Mouse (Mus musculus) hindbrain, embryonic 10.5 days (tissue): ENCODE results near the gene Erc2. TPM values are rescaled to one million over a fixed set of nuclear protein-coding genes. Genes with fewer than 3 reads are reported as not detected.
A peak's percentile ranks its signal among the peaks of the same experiment; 100 is the strongest.

Source experiments
- DNase-seq: peaks from one replicate; pipeline ENCODE4 v3.0.0-alpha.2; 2017; ENCODE audit warnings: low spot score
- H3K27ac ChIP-seq: fragments of 300-500 bp; sonication (generic); 2 replicates; pipeline ENCODE4 v1.5.1; 2016; ENCODE audit warnings: mild to moderate bottlenecking, moderate library complexity
- H3K27me3 ChIP-seq: fragments of 300-500 bp; sonication (generic); 2 replicates; pipeline ENCODE4 v1.6.1; 2016; ENCODE audit warnings: mild to moderate bottlenecking; ENCODE audit not compliant: poor library complexity, insufficient read depth, severe bottlenecking
- H3K36me3 ChIP-seq: fragments of 300-500 bp; sonication (generic); 2 replicates; pipeline ENCODE4 v1.6.1; 2016; ENCODE audit warnings: mild to moderate bottlenecking, moderate library complexity
- H3K4me1 ChIP-seq: fragments of 300-500 bp; sonication (generic); replicated peaks from 2 replicates; pipeline ENCODE4 v1.6.1; 2016; ENCODE audit warnings: mild to moderate bottlenecking
- H3K4me3 ChIP-seq: fragments of 300-500 bp; sonication (generic); 2 replicates; pipeline ENCODE4 v1.5.1; 2016; ENCODE audit warnings: mild to moderate bottlenecking, moderate library complexity
- H3K9me3 ChIP-seq: fragments of 300-500 bp; sonication (generic); 2 replicates; pipeline ENCODE4 v1.6.1; 2016; ENCODE audit warnings: mild to moderate bottlenecking, moderate library complexity
- WGBS: fragments of 180-500 bp; shearing (Covaris S2); methylation state at CpG from one replicate; pipeline ENCODE4 v1.1.7; 2016; 5-methylcytosine and 5-hydroxymethylcytosine counted together
- polyA plus RNA-seq: library from polyadenylated mRNA; unstranded; fragments of >200 nt; fragmentation: Nextera tagmentation; extraction: Ambion mirVana; gene quantifications from 2 replicates; pipeline ENCODE4 v1.2.1, GENCODE M21; 2016

The Erc2 gene
- polyA plus RNA-seq, 1 experiment from 2014 or later = 15.3 TPM

DNA sequence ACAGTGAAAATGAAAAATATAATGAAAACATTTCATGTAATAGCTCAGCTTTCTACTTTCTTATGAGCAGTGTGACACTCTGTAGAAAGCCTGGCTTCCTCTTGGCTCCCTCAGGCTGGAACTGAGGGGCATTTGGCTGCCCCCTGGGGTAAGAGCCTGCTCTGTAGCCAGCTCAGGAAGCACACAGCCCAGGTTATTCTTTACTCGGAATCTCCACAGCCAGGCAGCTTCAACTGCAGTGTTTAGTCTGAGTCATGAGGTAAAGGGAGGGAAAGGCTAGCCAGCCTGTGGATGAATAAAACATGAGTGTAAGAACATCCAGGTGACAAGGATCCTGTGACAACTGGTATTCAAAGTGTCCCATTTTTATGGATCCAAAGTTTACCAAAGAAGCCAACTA lies 323.0 kb downstream of the Erc2 start:
- Histone ChIP-seq H3K27ac (no peak overlapping the region), H3K9me3 (no peaks in the 10 kb centered on the region), H3K4me1 (peaks cover 11% of the 10 kb centered on the region; the same call in 1 of the 2 replicates), H3K27me3 (no peaks in the 10 kb centered on the region), H3K36me3 (no peaks in the 10 kb centered on the region), H3K4me3 (no peak overlapping the region)
- no peak for DNase-seq
- 49% methylated on average over 1 of the region's 1 CpGs for WGBS

DNA sequence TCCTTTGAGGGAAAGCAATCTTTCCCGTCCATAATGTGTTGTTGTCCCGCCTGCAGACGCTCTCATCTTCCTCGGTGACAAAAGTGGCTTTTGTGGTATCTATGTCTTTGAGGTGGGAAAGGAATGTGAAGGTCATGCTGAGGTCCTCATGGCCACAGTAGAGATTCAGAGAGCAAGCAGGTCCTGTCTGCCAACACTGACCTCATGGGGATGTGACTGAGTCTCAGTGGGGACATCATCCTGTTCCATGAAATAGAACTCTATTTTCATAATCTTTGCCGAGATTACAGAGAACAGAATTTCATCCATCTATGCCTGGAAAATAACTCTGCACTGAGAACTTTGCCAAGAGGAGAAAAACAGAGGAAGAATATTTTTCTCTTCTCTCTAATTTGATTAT lies 324.0 kb downstream of the Erc2 start:
- peaks cover 11% of the 10 kb centered on the region; the same call in 1 of the 2 replicates for H3K4me1 ChIP-seq
- no peak for DNase-seq
- 64% methylated on average over 5 of the region's 5 CpGs for WGBS
- H3K27me3 ChIP-seq = no peaks in the 10 kb centered on the region
- no peaks in the 10 kb centered on the region for H3K36me3 ChIP-seq
- H3K27ac ChIP-seq = no peak overlapping the region
- no peak overlapping the region for H3K4me3 ChIP-seq
- H3K9me3 ChIP-seq = no peaks in the 10 kb centered on the region

DNA sequence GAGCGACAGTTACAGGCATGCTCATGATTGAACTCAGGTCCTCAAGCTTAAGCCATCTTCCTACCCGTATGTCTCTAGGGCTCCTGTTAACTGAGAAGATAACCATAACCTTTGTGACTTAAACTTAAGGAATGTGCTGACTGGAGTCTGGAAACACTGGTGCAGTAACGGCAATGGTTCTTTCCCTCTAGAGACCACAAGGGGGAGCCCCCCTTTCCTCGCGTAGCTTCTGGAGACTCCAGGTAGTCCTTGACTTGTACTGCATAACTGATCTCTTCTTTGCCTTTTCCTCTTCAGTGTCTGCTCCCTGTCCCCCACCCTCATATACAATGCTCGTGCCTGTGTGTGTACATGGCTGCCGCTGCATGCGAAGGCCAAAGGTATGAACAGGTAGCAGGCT lies 326.2 kb downstream of the Erc2 start:
- no peaks in the 10 kb centered on the region for H3K9me3 ChIP-seq
- WGBS = 71% methylated on average over 8 of the region's 8 CpGs
- H3K4me3 ChIP-seq = no peak overlapping the region
- no peak overlapping the region for H3K27ac ChIP-seq
- H3K4me1 ChIP-seq = peaks cover 11% of the 10 kb centered on the region; the same call in 1 of the 2 replicates
- no peaks in the 10 kb centered on the region for H3K36me3 ChIP-seq
- peak; percentile 27 for DNase-seq
- no peaks in the 10 kb centered on the region for H3K27me3 ChIP-seq

GRCm38 (mm10) chr14:27953814-27954213 lies 331.6 kb downstream of the Erc2 start:
- Histone ChIP-seq H3K4me3 (no peak overlapping the region), H3K4me1 (peaks cover 3% of the 10 kb centered on the region; the same call in 1 of the 2 replicates), H3K27me3 (no peaks in the 10 kb centered on the region)

GRCm38 (mm10) chr14:27956801-27957200 lies 334.6 kb downstream of the Erc2 start:
- Histone ChIP-seq H3K4me3 (no peak overlapping the region), H3K4me1 (peaks cover 3% of the 10 kb centered on the region; the same call in 1 of the 2 replicates), H3K27me3 (no peaks in the 10 kb centered on the region), H3K36me3 (no peaks in the 10 kb centered on the region), H3K9me3 (peaks cover 3% of the 10 kb centered on the region; the same call in 1 of the 2 replicates), H3K27ac (no peak overlapping the region)
- 55% methylated on average over 2 of the region's 2 CpGs for WGBS
- DNase-seq = no peak

More at GRCm38 (mm10) chr14:27953814-27954213, 331.6 kb downstream of the Erc2 start:
- H3K27ac ChIP-seq = no peak overlapping the region
- no peaks in the 10 kb centered on the region for H3K36me3 ChIP-seq
- H3K9me3 ChIP-seq = no peaks in the 10 kb centered on the region
- DNase-seq = no peak

DNA sequence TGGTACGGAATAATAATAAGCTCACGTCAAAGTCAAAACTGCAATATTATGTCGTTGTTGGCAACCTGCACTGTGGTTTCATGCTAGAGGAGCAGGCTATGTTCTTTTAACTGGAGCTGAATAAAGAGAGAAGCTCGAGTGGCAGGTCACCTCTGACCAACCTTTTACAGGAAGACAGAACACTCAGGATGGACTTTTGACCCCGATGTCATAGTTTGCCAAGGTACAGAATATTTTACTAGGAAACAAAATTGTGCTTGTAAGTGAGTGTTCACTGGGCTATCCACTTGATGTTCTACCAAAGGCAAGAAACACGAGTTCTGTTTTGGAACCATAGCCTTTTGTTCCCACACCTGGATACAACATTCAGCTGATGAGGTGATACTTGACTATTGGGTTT lies 351.5 kb downstream of the Erc2 start:
- Histone ChIP-seq H3K36me3 (no peaks in the 10 kb centered on the region), H3K4me1 (no peaks in the 10 kb centered on the region), H3K27me3 (no peaks in the 10 kb centered on the region), H3K27ac (no peak overlapping the region), H3K4me3 (no peak overlapping the region), H3K9me3 (no peaks in the 10 kb centered on the region)
- 88% methylated on average over 6 of the region's 6 CpGs for WGBS
- no peak for DNase-seq

GRCm38 (mm10) chr14:27975661-27976060 lies 353.4 kb downstream of the Erc2 start:
- WGBS = 78% methylated on average over 1 of the region's 1 CpGs
- Histone ChIP-seq H3K9me3 (no peaks in the 10 kb centered on the region), H3K27me3 (no peaks in the 10 kb centered on the region), H3K27ac (no peak overlapping the region), H3K4me1 (no peaks in the 10 kb centered on the region), H3K36me3 (no peaks in the 10 kb centered on the region), H3K4me3 (no peak overlapping the region)
- no peak for DNase-seq

DNA sequence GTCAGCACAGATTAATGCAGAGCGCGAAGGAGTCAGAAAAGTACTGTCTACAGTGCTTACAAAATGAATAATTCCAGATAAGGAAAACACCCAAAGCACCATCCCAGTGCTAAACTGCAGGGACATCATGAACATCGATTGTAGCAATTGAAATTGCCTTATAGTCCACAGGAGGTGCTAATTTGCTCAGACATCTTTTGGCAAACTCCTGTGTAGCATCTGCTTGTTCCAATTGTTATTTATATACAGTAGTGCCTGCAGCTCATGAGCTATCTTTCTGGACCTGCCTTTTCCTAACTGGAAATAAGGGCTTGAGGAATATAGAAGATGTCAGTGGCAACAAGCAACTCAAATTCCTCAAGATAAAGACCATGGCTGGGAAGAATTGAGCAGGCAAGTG lies 362.5 kb downstream of the Erc2 start:
- no peak for DNase-seq
- Histone ChIP-seq H3K27ac (no peak overlapping the region), H3K36me3 (no peaks in the 10 kb centered on the region), H3K4me3 (no peak overlapping the region), H3K9me3 (no peaks in the 10 kb centered on the region), H3K4me1 (no peaks in the 10 kb centered on the region), H3K27me3 (no peaks in the 10 kb centered on the region)
- 87% methylated on average over 3 of the region's 3 CpGs for WGBS

GRCm38 (mm10) chr14:27985201-27985600 lies 363.0 kb downstream of the Erc2 start:
- Histone ChIP-seq H3K36me3 (no peaks in the 10 kb centered on the region), H3K27ac (no peak overlapping the region), H3K9me3 (no peaks in the 10 kb centered on the region), H3K27me3 (no peaks in the 10 kb centered on the region), H3K4me3 (no peak overlapping the region), H3K4me1 (no peaks in the 10 kb centered on the region)
- WGBS = 82% methylated on average over 5 of the region's 5 CpGs
- DNase-seq = no peak

GRCm38 (mm10) chr14:27987422-27987821 lies 365.2 kb downstream of the Erc2 start:
- no peak overlapping the region for H3K4me3 ChIP-seq
- H3K4me1 ChIP-seq = no peaks in the 10 kb centered on the region
- DNase-seq = no peak
- 84% methylated on average over 1 of the region's 1 CpGs for WGBS
- H3K9me3 ChIP-seq = no peaks in the 10 kb centered on the region
- no peaks in the 10 kb centered on the region for H3K36me3 ChIP-seq
- H3K27ac ChIP-seq = no peak overlapping the region
- no peaks in the 10 kb centered on the region for H3K27me3 ChIP-seq

DNA sequence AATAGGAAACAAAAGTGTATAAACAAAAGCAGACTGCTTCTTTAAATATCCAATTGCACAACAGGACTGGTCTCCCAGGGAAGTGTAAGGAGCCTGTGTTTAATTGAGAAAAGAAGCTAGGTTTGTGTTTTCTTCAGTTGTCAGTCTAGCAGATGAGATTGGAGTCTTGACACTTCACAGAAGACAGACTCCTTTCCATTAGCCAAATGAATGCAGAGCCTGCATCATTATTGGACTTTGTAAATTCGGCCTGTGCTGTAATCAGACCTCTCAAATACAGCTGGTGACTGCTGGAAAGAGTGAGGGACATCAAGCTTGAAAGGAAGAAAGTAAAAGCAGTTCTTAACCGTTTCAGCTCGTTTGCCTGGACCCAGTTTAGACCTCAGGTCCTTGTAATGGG lies 376.3 kb downstream of the Erc2 start:
- no peak overlapping the region for H3K4me3 ChIP-seq
- no peaks in the 10 kb centered on the region for H3K4me1 ChIP-seq
- no peaks in the 10 kb centered on the region for H3K9me3 ChIP-seq
- H3K36me3 ChIP-seq = no peaks in the 10 kb centered on the region
- H3K27me3 ChIP-seq = no peaks in the 10 kb centered on the region
- no peak for DNase-seq
- WGBS = 69% methylated on average over 3 of the region's 3 CpGs
- H3K27ac ChIP-seq = no peak overlapping the region

- Histone ChIP-seq H3K27me3 (no peaks in the 10 kb centered on the region), H3K4me3 (no peak overlapping the region), H3K9me3 (no peaks in the 10 kb centered on the region), H3K36me3 (no peaks in the 10 kb centered on the region), H3K4me1 (no peaks in the 10 kb centered on the region), H3K27ac (no peak overlapping the region)
- WGBS = 60% methylated on average over 4 of the region's 4 CpGs
- peak; percentile 5 for DNase-seq
Measured at GRCm38 (mm10) chr14:28004023-28004422, 381.8 kb downstream of the Erc2 start.

- Histone ChIP-seq H3K4me3 (no peak overlapping the region), H3K27ac (no peak overlapping the region), H3K9me3 (no peaks in the 10 kb centered on the region), H3K27me3 (no peaks in the 10 kb centered on the region), H3K36me3 (no peaks in the 10 kb centered on the region), H3K4me1 (no peaks in the 10 kb centered on the region)
- 88% methylated on average over 10 of the region's 10 CpGs for WGBS
- DNase-seq = no peak
Measured at GRCm38 (mm10) chr14:28010536-28011280, 388.5 kb downstream of the Erc2 start.

DNA sequence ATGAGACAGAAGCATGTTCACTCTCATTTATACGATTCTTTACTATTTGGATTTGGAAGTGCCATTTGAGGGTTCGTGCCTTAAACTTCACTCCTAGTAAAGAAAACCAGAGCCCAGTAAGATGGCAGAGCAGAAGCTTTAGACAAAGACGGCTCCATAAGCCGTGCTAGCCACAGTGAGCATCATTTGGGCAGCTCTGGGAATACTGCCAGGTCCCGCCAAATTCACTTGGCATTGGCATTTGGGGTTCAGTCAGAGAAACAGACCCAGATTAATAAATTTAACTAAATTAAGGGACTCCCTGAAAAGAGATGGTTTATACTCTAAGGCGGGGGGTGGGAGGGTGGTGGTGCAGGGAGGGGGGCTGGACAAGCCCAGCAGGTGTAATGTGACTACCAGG lies 401.0 kb downstream of the Erc2 start:
- Histone ChIP-seq H3K27me3 (no peaks in the 10 kb centered on the region), H3K36me3 (no peaks in the 10 kb centered on the region), H3K27ac (no peak overlapping the region), H3K9me3 (no peaks in the 10 kb centered on the region), H3K4me3 (no peak overlapping the region), H3K4me1 (no peaks in the 10 kb centered on the region)
- DNase-seq = no peak
- WGBS = 89% methylated on average over 6 of the region's 6 CpGs
